Mouse (Mus musculus) forebrain, embryonic 14.5 days (tissue): ENCODE results near the gene Elmo1. TPM values are rescaled to one million over a fixed set of nuclear protein-coding genes. Genes with fewer than 3 reads are reported as not detected.

Experiments
- ATAC-seq: fragments of 200-750 bp; cut with Nextera tagmentation; 2 replicates; pipeline ENCODE4 v1.8.0; 2017; ENCODE audit warnings: mild to moderate bottlenecking, moderate library complexity
- DNase-seq: peaks from one replicate; pipeline ENCODE4 v3.0.0-alpha.2; 2015; ENCODE audit warnings: low spot score
- H3K27ac ChIP-seq: fragments of 300-500 bp; sonication (generic); 2 replicates; pipeline ENCODE4 v1.5.1; 2014; ENCODE audit warnings: low read depth, mild to moderate bottlenecking, control low read depth, low read length, moderate library complexity
- H3K27me3 ChIP-seq: fragments of 300-500 bp; sonication (generic); replicated peaks from 2 replicates; pipeline ENCODE4 v1.6.1; 2014; ENCODE audit warnings: low read length, control low read depth, mixed read lengths; ENCODE audit not compliant: control insufficient read depth, insufficient read depth
- H3K36me3 ChIP-seq: fragments of 300-500 bp; sonication (generic); 2 replicates; pipeline ENCODE4 v1.6.1; 2014; ENCODE audit warnings: low read length, control low read depth; ENCODE audit not compliant: control insufficient read depth, insufficient read depth
- H3K4me1 ChIP-seq: fragments of 300-500 bp; sonication (generic); 2 replicates; pipeline ENCODE4 v1.6.1; 2014; ENCODE audit warnings: antibody characterized with exemption, low read length, control low read depth; ENCODE audit not compliant: control insufficient read depth, insufficient read depth
- H3K4me2 ChIP-seq: fragments of 300-500 bp; sonication (generic); 2 replicates; pipeline ENCODE4 v1.6.1; 2014; ENCODE audit warnings: mild to moderate bottlenecking, control low read depth, low read length
- H3K4me3 ChIP-seq: fragments of 300-500 bp; sonication (generic); 2 replicates; pipeline ENCODE4 v1.5.1; 2014; ENCODE audit warnings: low read depth, low read length, control low read depth
- H3K9ac ChIP-seq: fragments of 300-500 bp; sonication (generic); 2 replicates; pipeline ENCODE4 v1.6.1; 2014; ENCODE audit warnings: mild to moderate bottlenecking, low read length, control low read depth, moderate library complexity
- H3K9me3 ChIP-seq: fragments of 300-500 bp; sonication (generic); replicated peaks from 2 replicates; pipeline ENCODE4 v1.6.1; 2016; ENCODE audit warnings: low read length, control low read depth, mixed read lengths; ENCODE audit not compliant: control insufficient read depth
- WGBS: fragments of 180-500 bp; shearing (Covaris S2); extraction: QIAGEN DNeasy Blood & Tissue Kit; methylation state at CpG from one replicate; pipeline ENCODE4 v1.1.7; 2014; 5-methylcytosine and 5-hydroxymethylcytosine counted together
- polyA plus RNA-seq: library from polyadenylated mRNA; unstranded; fragments of >200 nt; fragmentation: Nextera tagmentation; extraction: Ambion mirVana; gene quantifications from 2 replicates; pipeline ENCODE4 v1.2.1, GENCODE M21; 2014

Gene Elmo1
- polyA plus RNA-seq, 1 experiment from 2014 or later, result 22.6 TPM

DNA sequence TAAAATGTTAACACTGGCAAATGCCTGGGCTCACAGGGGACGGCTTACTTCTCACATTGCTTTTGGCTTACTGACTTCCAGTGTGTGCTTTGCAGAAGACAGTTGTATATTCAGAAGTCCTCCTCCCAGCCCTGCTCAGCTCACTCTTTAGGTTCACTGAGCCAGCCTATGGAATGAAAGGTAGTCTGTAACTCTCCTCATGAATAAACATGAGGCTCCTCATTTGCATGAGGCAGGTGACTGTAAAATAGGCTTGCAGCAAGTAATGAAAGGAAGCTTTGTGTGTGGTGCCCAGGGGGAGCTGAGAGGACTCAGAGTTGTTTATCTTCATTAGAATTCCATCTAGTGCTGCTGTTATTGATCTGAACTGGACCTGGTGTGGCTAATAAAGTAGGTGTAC, 364.0 kb downstream of the Elmo1 start:
- no peak overlapping the region for H3K4me3 ChIP-seq
- H3K36me3 ChIP-seq, result no peaks in the 10 kb centered on the region
- ATAC-seq, result peak; percentile 83
- H3K9me3 ChIP-seq, result no peaks in the 10 kb centered on the region
- WGBS, result 8% methylated on average over 1 of the region's 1 CpGs
- H3K4me2 ChIP-seq, result no peak overlapping the region
- H3K27ac ChIP-seq, result peak overlapping the region; percentile 40; the same call in 1 of the 2 replicates
- H3K9ac ChIP-seq, result no peak overlapping the region
- peak; percentile 78 for DNase-seq
- H3K27me3 ChIP-seq, result no peaks in the 10 kb centered on the region
- peaks cover 15% of the 10 kb centered on the region; the same call in 1 of the 2 replicates for H3K4me1 ChIP-seq

DNA sequence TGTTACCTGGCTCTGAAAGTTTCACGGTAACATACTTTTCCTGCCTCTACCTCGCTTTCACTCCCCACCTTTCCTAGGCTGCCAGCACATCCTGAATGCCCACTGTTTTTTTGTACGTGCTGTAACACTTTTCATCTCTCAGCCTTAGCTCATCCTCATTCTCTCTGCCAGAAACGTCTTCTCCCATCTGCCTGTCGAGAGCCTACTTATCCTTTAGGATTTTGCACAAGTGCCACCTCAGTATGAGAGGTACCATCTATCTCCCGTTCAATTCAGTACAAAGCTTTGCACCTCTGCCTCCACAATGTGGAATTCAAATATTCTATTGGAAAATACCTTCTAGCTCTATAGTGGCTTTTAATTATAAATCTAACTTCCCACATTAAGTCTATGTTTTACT, 369.7 kb downstream of the Elmo1 start:
- no peaks in the 10 kb centered on the region for H3K36me3 ChIP-seq
- H3K4me1 ChIP-seq, result no peaks in the 10 kb centered on the region; the same call in 1 of the 2 replicates
- H3K4me3 ChIP-seq, result no peak overlapping the region
- DNase-seq (no peak), ATAC-seq (no peak)
- no peak overlapping the region for H3K9ac ChIP-seq
- no peaks in the 10 kb centered on the region for H3K9me3 ChIP-seq
- H3K27ac ChIP-seq, result no peak overlapping the region
- H3K4me2 ChIP-seq, result no peak overlapping the region
- 83% methylated on average over 6 of the region's 6 CpGs for WGBS
- H3K27me3 ChIP-seq, result no peaks in the 10 kb centered on the region

- Histone ChIP-seq H3K4me2 (no peak overlapping the region), H3K36me3 (no peaks in the 10 kb centered on the region), H3K4me1 (no peaks in the 10 kb centered on the region; the same call in 1 of the 2 replicates), H3K9me3 (no peaks in the 10 kb centered on the region), H3K9ac (no peak overlapping the region), H3K27me3 (no peaks in the 10 kb centered on the region), H3K27ac (no peak overlapping the region), H3K4me3 (no peak overlapping the region)
- ATAC-seq (no peak), DNase-seq (peak; percentile 11)
- WGBS, result 89% methylated on average over 3 of the region's 3 CpGs
Observed at GRCm38 (mm10) chr13:20461616-20462015, 371.2 kb downstream of the Elmo1 start.

DNA sequence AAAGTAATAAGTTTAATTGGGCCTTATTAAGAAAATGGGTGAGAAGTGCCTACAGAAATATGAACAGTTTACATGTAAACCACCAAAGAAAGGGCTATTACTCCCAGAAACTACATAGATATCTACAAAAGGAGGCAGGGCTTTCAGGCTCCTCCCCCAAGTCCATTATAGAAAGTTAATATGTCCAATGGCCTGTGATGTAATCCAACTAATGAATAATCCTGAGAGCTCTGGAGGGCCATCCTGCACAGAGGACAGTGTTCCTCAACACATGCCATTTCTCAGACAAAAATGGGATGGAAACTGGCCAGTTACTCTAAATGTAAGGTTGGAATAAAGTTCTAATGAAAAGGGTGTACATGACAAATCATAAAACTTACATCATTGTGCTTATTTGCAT, 373.8 kb downstream of the Elmo1 start:
- Histone ChIP-seq H3K27ac (no peak overlapping the region), H3K27me3 (no peaks in the 10 kb centered on the region), H3K4me1 (no peaks in the 10 kb centered on the region), H3K4me2 (no peak overlapping the region), H3K36me3 (no peaks in the 10 kb centered on the region), H3K9ac (no peak overlapping the region), H3K4me3 (no peak overlapping the region), H3K9me3 (no peaks in the 10 kb centered on the region)
- DNase-seq, result no peak
- ATAC-seq, result no peak

GRCm38 (mm10) chr13:20467381-20467780, 377.0 kb downstream of the Elmo1 start:
- 92% methylated on average over 1 of the region's 1 CpGs for WGBS

GRCm38 (mm10) chr13:20471732-20472131, 381.3 kb downstream of the Elmo1 start:
- peaks cover 18% of the 10 kb centered on the region; the same call in 1 of the 2 replicates for H3K4me1 ChIP-seq
- peak overlapping the region; percentile 39 for H3K4me3 ChIP-seq
- H3K36me3 ChIP-seq, result no peaks in the 10 kb centered on the region
- ATAC-seq (peak; percentile 63), DNase-seq (peak; percentile 90)
- peak overlapping the region; percentile 80 for H3K27ac ChIP-seq
- H3K27me3 ChIP-seq, result no peaks in the 10 kb centered on the region
- 5% methylated on average over 6 of the region's 6 CpGs for WGBS
- H3K9ac ChIP-seq, result peak overlapping the region; percentile 64
- peak overlapping the region; percentile 60 for H3K4me2 ChIP-seq
- no peaks in the 10 kb centered on the region for H3K9me3 ChIP-seq

More at GRCm38 (mm10) chr13:20467381-20467780, 377.0 kb downstream of the Elmo1 start:
- Histone ChIP-seq H3K9ac (no peak overlapping the region), H3K4me1 (peaks cover 4% of the 10 kb centered on the region; the same call in 1 of the 2 replicates), H3K9me3 (no peaks in the 10 kb centered on the region), H3K27me3 (no peaks in the 10 kb centered on the region), H3K27ac (no peak overlapping the region), H3K4me3 (no peak overlapping the region), H3K4me2 (no peak overlapping the region), H3K36me3 (no peaks in the 10 kb centered on the region)
- DNase-seq (no peak), ATAC-seq (no peak)

DNA sequence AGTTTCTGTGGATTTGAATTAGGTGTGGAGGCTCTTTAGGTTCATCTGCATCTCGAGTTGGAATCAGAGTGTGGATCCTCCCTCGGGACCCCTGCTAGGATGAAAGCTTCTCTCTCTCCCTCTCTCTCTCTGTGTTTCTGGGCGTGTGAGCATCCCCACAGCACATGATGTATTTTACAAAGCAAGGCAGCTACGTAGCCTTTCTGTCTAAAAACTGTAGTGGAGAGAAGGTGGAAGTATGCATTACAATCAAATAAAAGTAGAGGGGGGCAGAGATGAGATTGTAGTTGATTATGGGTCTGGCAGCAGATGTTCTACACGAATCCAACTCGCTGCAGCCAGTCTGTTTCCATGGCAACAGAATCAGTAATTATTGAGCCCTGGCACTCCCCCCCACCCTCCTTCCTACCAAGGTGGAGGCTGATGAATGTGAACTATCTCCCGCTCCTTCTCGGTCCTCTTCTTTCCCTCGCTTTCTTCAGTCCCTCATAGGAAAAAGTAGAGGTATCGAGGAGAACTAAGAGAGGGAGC, 382.0 kb downstream of the Elmo1 start:
- no peaks in the 10 kb centered on the region for H3K9me3 ChIP-seq
- peak overlapping the region; percentile 39 for H3K4me3 ChIP-seq
- H3K4me2 ChIP-seq, result peak overlapping the region; percentile 60
- H3K9ac ChIP-seq, result peak overlapping the region; percentile 64
- peaks cover 18% of the 10 kb centered on the region; the same call in 1 of the 2 replicates for H3K4me1 ChIP-seq
- ATAC-seq (peak; percentile 88), DNase-seq (peak; percentile 94)
- peak overlapping the region; percentile 80 for H3K27ac ChIP-seq
- no peaks in the 10 kb centered on the region for H3K36me3 ChIP-seq
- H3K27me3 ChIP-seq, result no peaks in the 10 kb centered on the region
- WGBS, result 22% methylated on average over 10 of the region's 10 CpGs

GRCm38 (mm10) chr13:20472891-20473539, 382.6 kb downstream of the Elmo1 start:
- Histone ChIP-seq H3K4me3 (peak overlapping the region; percentile 39), H3K4me2 (peak overlapping the region; percentile 60), H3K36me3 (no peaks in the 10 kb centered on the region), H3K4me1 (peaks cover 18% of the 10 kb centered on the region; the same call in 1 of the 2 replicates), H3K27me3 (no peaks in the 10 kb centered on the region), H3K27ac (peak overlapping the region; percentile 80), H3K9me3 (no peaks in the 10 kb centered on the region), H3K9ac (peak overlapping the region; percentile 64)
- peak; percentile 91 for DNase-seq
- 44% methylated on average over 15 of the region's 15 CpGs for WGBS
- ATAC-seq, result peak; percentile 87

GRCm38 (mm10) chr13:20473641-20474078, 383.3 kb downstream of the Elmo1 start:
- Histone ChIP-seq H3K4me1 (peaks cover 18% of the 10 kb centered on the region; the same call in 1 of the 2 replicates), H3K9me3 (no peaks in the 10 kb centered on the region), H3K27me3 (no peaks in the 10 kb centered on the region), H3K36me3 (no peaks in the 10 kb centered on the region), H3K27ac (peak overlapping the region; percentile 80), H3K9ac (peak overlapping the region; percentile 64), H3K4me3 (peak overlapping the region; percentile 39), H3K4me2 (peak overlapping the region; percentile 60)
- WGBS, result 59% methylated on average over 7 of the region's 7 CpGs
- DNase-seq (peak; percentile 37), ATAC-seq (no peak)
